Mouse (Mus musculus) embryonic fibroblast, embryonic 13.5 days (primary cell): ENCODE data around the gene Gpatch8. TPM values are rescaled to one million over a fixed set of nuclear protein-coding genes. Genes with fewer than 3 reads are reported as not detected.
A peak's percentile ranks its signal among the peaks of the same experiment; 100 is the strongest.

Experiments used
- H3K27ac ChIP-seq: 2 replicates; pipeline ENCODE4 v1.5.1; 2012; ENCODE audit warnings: low read length, control low read depth, inconsistent platforms; ENCODE audit not compliant: insufficient read depth
- H3K4me1 ChIP-seq: 2 replicates; pipeline ENCODE4 v1.6.1; 2011; ENCODE audit warnings: low read length; ENCODE audit not compliant: control insufficient read depth, insufficient read depth
- H3K4me3 ChIP-seq: 2 replicates; pipeline ENCODE4 v1.5.1; 2011; ENCODE audit warnings: mild to moderate bottlenecking, control low read depth, low read length; ENCODE audit not compliant: insufficient read depth
- CTCF ChIP-seq: IDR thresholded peaks from 2 replicates; pipeline ENCODE4 v1.5.1; 2011; ENCODE audit warnings: mild to moderate bottlenecking, control low read depth, low read length, moderate library complexity, borderline replicate concordance; ENCODE audit not compliant: insufficient read depth
- POLR2A ChIP-seq: IDR thresholded peaks from 2 replicates; pipeline ENCODE4 v1.6.1; 2011; ENCODE audit warnings: low read depth, mild to moderate bottlenecking, control low read depth, low read length, moderate library complexity
- polyA plus RNA-seq: library from polyadenylated mRNA; stranded (reverse); fragments of >200 nt; gene quantifications from 2 replicates; pipeline ENCODE4 v1.2.4, GENCODE M21; 2011; ENCODE audit warnings: low read depth; ENCODE audit not compliant: missing spikeins, insufficient read length

The Gpatch8 gene
- polyA plus RNA-seq, 1 experiment = 36.6 TPM

GRCm38 (mm10) chr11:102453131-102453530, 103.1 kb downstream of the Gpatch8 start:
- Histone ChIP-seq H3K27ac (no peak overlapping the region), H3K4me3 (no peak overlapping the region), H3K4me1 (no peaks in the 10 kb centered on the region)
- TF ChIP-seq POLR2A = no peak
- TF ChIP-seq CTCF = no peak

GRCm38 (mm10) chr11:102449043-102450008, 106.9 kb downstream of the Gpatch8 start:
- Histone ChIP-seq H3K27ac (no peak overlapping the region), H3K4me3 (no peak overlapping the region), H3K4me1 (no peaks in the 10 kb centered on the region)
- no peak for TF ChIP-seq CTCF
- no peak for TF ChIP-seq POLR2A

- H3K27ac ChIP-seq = no peak overlapping the region
- no peaks in the 10 kb centered on the region for H3K4me1 ChIP-seq
- TF ChIP-seq CTCF (no peak), POLR2A (no peak)
- no peak overlapping the region for H3K4me3 ChIP-seq
Measured at GRCm38 (mm10) chr11:102448327-102448726, 107.9 kb downstream of the Gpatch8 start.

DNA sequence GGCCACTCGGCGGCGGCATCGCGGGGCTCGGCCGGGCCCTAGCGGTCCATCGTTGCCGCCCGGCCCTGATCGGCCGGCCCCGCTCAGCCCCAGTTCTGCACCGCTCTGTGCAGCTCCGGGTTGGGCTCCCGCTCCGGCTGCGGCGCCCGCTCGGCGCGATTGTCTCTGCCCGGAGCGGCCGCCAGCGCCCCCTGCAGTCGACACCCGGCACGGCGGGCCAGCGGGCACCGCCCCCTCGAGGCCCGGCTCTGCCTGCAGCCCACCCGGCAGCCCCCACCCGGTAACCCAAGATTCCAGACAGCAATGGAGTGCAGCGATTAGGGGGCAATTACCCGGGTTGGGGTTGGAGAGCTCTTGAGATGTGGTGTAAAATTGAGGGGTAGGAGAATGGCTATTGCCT, 108.7 kb downstream of the Gpatch8 start, which contains the start of gene Fam171a2:
Gene Fam171a2 (minus strand): TSS at position 186 of the 400 bp plus-strand sequence.
- TF ChIP-seq POLR2A = peak; percentile 56; the same call in 1 of the 2 replicates
- TF ChIP-seq CTCF = peak; percentile 46; the same call in 1 of the 2 replicates
- Histone ChIP-seq H3K4me1 (no peaks in the 10 kb centered on the region), H3K27ac (peak within 1 kb of the TSS; percentile 27; the same call in 1 of the 2 replicates), H3K4me3 (peak within 1 kb of the TSS; percentile 88)

DNA sequence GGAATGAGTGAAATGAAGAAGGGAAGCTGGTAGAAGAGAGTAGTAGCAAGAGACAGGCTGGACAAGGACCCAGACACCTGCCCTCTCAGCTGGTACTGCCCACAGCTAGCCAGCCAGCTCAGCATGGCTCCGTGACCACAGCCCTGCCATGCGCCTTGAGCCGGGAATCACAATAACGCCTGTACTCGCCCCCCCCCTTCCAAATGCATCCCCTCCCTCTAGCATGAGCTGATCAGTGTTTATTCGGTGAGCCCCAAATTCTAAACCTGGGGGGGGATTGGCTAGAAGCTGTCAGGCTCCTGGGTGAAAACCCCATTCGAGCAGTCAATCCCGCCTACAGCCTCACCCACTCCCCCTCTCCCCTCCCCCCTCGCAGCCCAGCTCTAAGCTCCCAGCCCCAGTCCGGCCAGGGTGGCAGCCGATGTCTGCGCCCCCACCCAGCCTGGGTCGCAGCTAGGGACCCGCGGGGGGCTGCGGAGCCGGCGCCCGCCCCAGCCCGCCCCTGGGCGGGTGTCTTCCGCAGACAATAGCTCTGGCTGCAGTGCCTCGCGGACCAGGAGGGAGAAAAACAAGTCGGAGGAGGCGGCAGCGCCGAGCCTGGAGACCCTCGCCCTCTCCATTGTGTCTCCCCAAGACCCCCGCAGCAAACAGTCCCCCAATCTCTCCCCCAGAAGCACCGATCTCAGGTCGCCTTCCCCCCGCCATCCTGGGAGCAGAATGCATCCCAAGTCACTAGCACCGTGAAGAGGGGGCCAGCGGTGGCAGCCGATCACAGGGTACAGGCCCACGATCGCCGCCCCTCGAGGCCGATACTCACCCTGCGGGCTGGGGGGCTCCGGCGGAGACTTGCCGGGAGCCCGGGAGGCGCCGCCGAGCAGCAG, 109.4 kb downstream of the Gpatch8 start:
- peak overlapping the region; percentile 27; the same call in 1 of the 2 replicates for H3K27ac ChIP-seq
- no peaks in the 10 kb centered on the region for H3K4me1 ChIP-seq
- peak overlapping the region; percentile 88 for H3K4me3 ChIP-seq
- no peak for TF ChIP-seq CTCF
- no peak; the same call in 1 of the 2 replicates for TF ChIP-seq POLR2A

DNA sequence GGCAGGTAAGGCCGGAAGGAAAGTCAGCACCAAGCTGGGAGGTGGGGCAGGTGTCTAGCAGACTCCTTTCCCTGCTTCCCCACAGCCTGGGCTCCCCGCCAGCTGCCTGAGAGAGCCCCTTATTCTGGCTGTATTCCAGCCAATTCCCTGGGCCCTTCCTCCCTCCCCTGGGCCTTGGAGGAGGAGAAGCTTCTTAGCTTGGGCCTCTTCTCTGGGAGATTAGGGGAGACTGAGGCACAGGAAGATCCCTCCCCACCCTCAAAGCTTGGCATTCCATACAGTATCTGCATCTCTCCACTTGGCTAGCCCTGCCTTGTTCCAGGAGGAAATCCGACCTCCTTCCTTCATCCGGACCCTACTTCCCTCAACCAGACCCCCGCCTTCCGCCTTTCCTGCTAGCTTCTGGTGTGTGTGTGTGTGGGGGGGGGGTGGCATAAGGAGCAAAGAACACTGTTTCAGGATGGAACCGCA, 110.3 kb downstream of the Gpatch8 start:
- no peak overlapping the region for H3K27ac ChIP-seq
- peak overlapping the region; percentile 88; the same call in 1 of the 2 replicates for H3K4me3 ChIP-seq
- TF ChIP-seq POLR2A (no peak), CTCF (no peak)
- H3K4me1 ChIP-seq = no peaks in the 10 kb centered on the region

DNA sequence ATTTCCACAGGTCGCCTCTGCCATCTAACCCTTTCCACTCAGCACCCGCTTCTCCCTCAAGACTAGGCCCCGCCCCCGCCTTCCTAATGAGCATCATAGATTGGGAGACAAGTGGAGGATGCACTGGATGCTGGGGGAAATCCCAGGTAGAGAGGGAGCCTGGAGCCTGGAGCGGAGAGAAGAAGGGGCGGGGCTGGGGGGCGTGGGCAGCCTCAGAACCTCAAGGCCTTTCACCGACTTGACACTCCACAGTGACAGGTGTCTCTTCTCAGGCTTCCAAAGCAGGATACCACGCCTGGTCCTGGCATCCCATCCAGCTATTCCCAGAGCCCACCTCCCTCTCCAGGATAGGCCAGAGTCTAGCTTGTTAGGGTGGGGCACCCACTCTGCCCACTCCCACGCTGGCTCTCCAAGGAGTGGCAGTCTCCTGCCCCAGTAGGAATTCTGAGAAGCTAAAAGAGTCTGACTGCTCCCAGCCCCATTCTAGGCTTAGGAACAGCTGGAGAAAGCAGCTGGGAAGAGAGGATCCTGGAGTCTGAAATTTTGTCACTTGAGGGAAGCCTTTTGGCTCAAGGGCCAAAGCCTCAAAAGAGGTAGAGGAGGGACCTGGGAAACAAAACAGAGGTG, 110.8 kb downstream of the Gpatch8 start:
- TF ChIP-seq POLR2A = no peak
- no peak for TF ChIP-seq CTCF
- H3K4me1 ChIP-seq = no peaks in the 10 kb centered on the region
- no peak overlapping the region for H3K4me3 ChIP-seq

GRCm38 (mm10) chr11:102444781-102445180, 111.4 kb downstream of the Gpatch8 start:
- H3K4me3 ChIP-seq = no peak overlapping the region
- no peaks in the 10 kb centered on the region for H3K4me1 ChIP-seq
- no peak overlapping the region for H3K27ac ChIP-seq
- TF ChIP-seq POLR2A (no peak), CTCF (no peak)

More for the DNA sequence above, 110.8 kb downstream of the Gpatch8 start:
- H3K27ac ChIP-seq = no peak overlapping the region

DNA sequence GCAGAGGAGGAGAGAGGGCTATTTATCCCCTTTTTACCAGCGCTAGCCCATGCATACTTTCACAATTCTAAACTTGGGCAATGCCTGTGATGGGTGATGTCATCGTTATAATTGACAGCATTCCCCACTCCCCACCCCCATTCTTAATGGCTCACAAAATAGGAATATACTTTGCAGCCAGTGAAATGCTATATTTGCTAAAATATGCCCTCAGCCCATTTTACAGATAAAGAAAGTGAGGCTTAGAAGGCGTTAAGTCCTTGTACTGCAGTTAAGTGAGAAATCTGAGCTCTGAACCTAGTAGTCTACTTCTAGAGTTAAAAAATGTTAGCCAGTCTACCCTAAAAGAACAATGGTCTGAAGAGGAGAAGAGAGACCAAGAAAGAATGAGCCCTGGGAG, 111.9 kb downstream of the Gpatch8 start:
- no peak for TF ChIP-seq POLR2A
- TF ChIP-seq CTCF = no peak
- H3K27ac ChIP-seq = no peak overlapping the region
- no peaks in the 10 kb centered on the region for H3K4me1 ChIP-seq
- H3K4me3 ChIP-seq = no peak overlapping the region
